Mouse (Mus musculus) neural tube, embryonic 10.5 days (tissue): ENCODE measurements around the gene Pald1.

Source experiments
- DNase-seq: peaks from one replicate; pipeline ENCODE4 v3.0.0-alpha.2; 2017; ENCODE audit warnings: low spot score; ENCODE audit errors: extremely low spot score

Pald1 gene

GRCm38 (mm10) chr10:61383021-61383714 lies at the start of gene Pald1:
TSS of gene Pald1 (minus strand) at chr10:61383530.
- peak; percentile 87 for DNase-seq

- no peak for DNase-seq
Observed at GRCm38 (mm10) chr10:61431375-61431774, 48.0 kb upstream of the Pald1 start.

DNA sequence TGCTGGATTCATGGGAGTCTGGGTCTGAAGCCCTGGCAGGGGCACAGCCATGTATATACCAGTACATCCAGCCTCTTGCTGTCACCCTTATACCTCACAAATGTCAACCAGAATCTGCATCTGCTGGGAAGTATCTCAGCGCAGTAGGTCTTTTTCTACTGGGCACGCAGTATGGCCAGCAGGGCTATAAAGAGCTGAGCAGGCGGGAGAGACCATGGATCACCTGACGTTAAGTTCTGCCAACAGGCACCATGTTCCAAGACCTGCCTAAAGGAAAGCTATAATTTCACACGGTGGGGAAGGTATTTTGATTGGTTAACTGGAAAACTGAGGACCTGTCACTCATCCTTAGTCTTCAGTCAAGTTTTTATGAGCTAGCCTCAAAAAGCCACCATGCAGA lies 45.7 kb upstream of the Pald1 start:
- DNase-seq, result no peak

- DNase-seq, result no peak
Observed at GRCm38 (mm10) chr10:61428416-61428815, 45.1 kb upstream of the Pald1 start.

GRCm38 (mm10) chr10:61427951-61428350 lies 44.6 kb upstream of the Pald1 start:
- no peak for DNase-seq

- no peak for DNase-seq
Observed at GRCm38 (mm10) chr10:61426251-61426757, 43.0 kb upstream of the Pald1 start.

DNA sequence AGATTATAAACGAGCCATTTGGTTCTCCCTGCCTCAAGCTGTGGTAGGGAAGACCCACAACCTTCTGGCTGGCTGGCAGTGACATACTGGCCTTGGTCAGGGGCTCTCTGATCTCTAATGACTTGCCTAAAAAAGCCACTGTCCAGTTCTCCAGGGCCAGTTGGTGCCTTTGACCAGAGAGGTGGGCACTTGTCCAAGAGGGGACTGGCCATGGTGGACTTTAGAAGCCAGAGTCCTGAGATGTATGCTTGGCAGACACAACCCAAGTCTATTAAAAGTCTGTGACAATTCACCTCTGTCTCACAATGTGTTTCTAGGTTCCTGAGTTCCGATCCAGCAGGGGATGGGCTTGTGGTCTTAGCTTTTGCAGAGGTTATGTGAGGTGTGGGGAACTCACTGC lies 41.7 kb upstream of the Pald1 start:
- no peak for DNase-seq

GRCm38 (mm10) chr10:61424500-61424899 lies 41.2 kb upstream of the Pald1 start:
- DNase-seq, result no peak

DNA sequence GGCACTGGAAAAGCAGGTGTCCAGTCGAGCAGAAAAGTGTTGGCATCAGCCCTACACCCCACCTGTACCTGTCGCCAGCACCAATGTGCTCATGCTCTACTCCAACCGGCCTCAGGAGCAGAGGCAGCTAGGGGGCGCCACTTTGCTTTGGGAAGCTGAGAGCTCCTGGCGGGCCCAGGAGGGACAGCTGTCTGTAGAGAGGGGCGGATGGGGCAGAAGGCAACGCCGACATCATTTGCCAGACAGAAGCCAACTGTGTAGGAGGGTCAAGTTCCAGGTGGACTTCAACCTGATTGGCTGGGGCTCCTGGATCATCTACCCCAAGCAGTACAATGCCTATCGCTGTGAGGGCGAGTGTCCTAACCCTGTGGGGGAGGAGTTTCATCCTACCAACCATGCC lies 40.0 kb upstream of the Pald1 start:
- no peak for DNase-seq

GRCm38 (mm10) chr10:61422861-61423260 lies 39.5 kb upstream of the Pald1 start:
- DNase-seq, result no peak

GRCm38 (mm10) chr10:61420011-61420410 lies 36.7 kb upstream of the Pald1 start:
- DNase-seq, result no peak

- peak; percentile 42 for DNase-seq
Observed at GRCm38 (mm10) chr10:61419146-61419545, 35.8 kb upstream of the Pald1 start.

DNA sequence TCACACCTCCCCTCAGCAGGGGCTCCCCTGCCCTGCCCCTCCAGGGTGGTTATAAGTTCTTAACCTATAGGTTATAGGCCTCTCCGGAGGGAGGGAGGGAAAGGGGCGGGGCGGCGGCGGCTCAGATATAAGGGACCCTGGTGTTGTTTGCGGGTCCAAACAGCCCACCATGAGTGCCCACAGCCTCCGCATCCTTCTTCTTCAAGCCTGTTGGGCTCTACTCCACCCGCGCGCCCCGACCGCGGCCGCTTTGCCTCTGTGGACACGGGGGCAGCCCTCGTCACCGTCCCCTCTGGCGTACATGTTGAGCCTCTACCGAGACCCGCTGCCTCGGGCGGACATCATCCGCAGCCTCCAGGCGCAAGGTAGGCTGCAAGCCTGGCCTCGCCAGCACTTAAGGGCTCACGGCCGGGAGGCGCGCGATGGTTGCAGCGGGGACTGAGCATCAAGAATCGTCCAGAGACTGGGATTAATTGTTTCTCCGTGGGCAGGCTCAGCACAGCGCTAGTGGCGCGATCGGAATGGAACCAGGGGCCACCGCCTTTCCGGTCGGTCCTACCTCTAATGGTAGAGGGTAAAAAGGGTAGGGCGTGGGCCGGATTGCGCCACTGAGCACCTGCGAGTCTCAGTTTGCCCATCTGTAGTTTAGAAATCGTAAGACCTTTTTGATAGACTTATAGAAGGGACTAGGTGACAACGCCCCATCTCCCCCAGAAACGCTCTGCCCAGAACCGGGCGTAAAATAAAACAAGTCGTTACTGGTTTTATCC lies 35.0 kb upstream of the Pald1 start:
- peak; percentile 55 for DNase-seq

GRCm38 (mm10) chr10:61417672-61418071 lies 34.3 kb upstream of the Pald1 start, which contains the start of gene Nodal:
TSS of gene Nodal (plus strand) at chr10:61417972.
- no peak for DNase-seq

- no peak for DNase-seq
Observed at GRCm38 (mm10) chr10:61417046-61417445, 33.7 kb upstream of the Pald1 start.

DNA sequence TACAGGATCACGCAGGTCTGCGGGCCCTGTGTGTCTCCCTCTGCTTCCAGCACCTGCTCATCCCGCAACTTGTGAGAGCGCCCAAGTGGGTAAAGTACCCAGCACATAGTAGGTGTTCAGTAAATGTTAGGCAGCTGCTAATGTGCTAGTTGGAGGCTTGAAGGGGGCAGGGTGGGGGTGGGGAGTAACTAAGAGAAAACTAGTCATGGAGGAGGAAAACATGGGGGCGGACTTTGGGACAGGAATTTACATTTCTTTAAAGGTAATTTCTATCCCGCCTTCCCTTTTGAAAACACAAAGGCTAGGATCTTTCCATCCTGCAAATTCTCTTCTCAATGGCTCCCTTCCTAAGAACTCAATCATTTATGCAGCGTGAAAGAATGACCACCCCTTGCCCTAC lies 33.2 kb upstream of the Pald1 start:
- no peak for DNase-seq

GRCm38 (mm10) chr10:61415890-61416289 lies 32.6 kb upstream of the Pald1 start:
- DNase-seq, result no peak

DNA sequence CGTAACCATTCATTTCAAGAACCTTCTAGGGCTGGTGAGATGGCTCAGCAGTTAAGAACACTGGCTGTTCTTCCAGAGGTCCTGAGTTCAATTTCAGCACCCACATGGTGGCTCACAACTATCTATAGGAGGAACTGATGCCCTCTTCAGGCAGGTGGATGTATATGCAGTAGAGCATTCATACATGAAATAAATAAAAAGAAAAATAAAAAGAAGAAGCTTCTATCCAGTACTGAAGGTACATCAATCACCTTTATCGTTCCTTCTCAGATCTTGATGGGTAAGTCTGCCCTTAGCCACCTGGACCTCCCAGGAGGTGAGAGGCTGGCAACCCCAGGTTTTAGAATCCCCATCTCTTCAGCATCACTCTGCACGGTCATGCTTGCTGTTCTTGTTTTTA lies 31.9 kb upstream of the Pald1 start:
- no peak for DNase-seq

DNA sequence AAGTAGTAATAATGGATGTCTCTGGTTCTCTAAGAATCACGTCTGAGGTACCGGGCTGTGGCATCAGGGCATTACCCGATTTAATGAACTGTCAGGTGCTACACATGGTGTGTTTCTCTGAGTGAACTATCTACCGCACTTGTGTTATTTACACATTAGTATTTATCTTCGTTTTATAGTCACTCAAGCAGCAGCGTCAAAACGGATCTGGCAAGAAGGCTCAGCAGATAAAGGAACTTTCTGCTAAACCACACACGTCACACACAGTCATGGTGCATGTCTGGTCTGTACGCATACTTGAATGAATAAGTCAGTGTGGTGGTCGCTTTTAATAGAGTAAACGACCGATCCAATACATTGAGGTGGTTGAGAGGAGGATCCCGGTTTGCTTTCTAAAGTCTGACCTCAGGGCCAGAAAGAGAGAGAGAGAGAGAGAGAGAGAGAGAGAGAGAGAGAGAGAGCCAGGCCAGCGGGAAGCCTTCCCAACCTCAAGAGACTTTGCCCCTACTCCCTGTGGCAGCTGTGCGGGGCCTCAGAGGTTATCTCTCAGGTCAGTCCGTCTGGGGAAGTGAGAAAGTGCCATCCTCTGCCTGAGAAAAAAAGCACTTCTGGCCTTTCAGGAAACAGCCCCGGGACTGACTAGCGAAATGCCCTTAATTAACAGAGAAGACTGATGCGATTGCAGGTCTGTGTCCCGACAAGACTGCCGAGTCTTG lies 29.7 kb upstream of the Pald1 start:
- no peak for DNase-seq

GRCm38 (mm10) chr10:61410193-61410592 lies 26.9 kb upstream of the Pald1 start:
- DNase-seq, result no peak

DNA sequence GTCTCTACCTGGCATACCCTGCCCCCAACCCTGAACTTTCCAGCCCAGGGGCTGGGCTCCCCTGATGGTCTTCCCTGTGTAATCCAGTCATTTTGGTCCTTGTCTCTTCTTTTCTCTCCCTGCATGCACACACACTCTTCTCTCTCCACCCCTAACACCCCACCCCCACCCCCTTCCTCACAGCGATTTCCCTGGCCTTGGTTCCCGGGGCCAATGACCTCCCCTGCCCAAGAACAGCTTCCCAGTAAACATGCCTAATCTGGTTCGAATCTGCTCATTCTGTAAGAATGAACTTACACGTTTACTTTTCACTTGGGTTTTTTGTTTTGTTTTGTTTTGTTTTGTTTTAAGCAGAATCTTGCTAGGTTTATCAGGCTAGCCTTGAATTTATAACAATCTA lies 26.4 kb upstream of the Pald1 start:
- DNase-seq, result no peak

- no peak for DNase-seq
Observed at GRCm38 (mm10) chr10:61405958-61406357, 22.6 kb upstream of the Pald1 start.
